Comparison of ENCODE assay signal across 8 mouse cellular contexts in the genomic region with DNA sequence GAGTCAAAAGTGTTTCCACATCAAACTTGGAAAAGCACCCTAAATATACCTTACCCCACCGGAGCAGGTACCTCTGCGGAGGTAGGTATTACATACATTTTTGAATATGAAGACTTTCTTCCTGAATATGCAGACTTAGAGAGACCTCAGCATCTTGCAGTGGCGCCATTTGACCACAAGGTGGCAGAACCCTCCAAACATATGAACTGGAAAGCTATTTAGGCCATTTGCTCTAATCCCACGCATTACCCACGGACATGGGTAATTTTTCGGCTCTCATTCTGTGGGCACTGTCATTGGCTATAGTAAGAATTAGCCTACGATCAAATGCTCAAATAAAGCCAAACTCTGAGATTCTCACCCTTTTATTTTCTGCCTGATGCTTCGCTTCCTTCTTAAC.
DNase-seq lines count a peak whose midpoint lies in the region; ATAC-seq and TF ChIP-seq lines count a peak whose summit lies in the region.

No protein-coding gene starts in this region.

- in situ Hi-C loops in ES-E14 (cut with MboI; ENCODE audit: low sequenced_read_pairs in 2 of 2, unreplicated experiment in 2 of 2): loop anchor here in 1 of 2 experiments (10.0 to 25.0 kb wide), 2 partner anchors 152 to 494 kb away; no protein-coding TSS in a partner anchor

- no peak for TF ChIP-seq EP300 in lung, postnatal 0 days (IDR thresholded peaks at IDR 0.05)

- H3K36me3 ChIP-seq in ES-E14 (ENCODE audit: control insufficient read depth, insufficient read depth, low read length, poor library complexity, severe bottlenecking): no peaks in the 10 kb centered on the region
- no peaks in the 10 kb centered on the region for H3K36me3 ChIP-seq in heart, embryonic 15.5 days
- H3K36me3 ChIP-seq in lung, postnatal 0 days (ENCODE audit: insufficient read depth, low read length): no peaks in the 10 kb centered on the region

- no peaks in the 10 kb centered on the region for H3K9me3 ChIP-seq in ES-E14 (ENCODE audit: control insufficient read depth, insufficient read depth, low read depth, low read length)
- H3K9me3 ChIP-seq in heart, embryonic 15.5 days (replicated peaks): no peaks in the 10 kb centered on the region
- H3K9me3 ChIP-seq in lung, postnatal 0 days (ENCODE audit: low read length): no peaks in the 10 kb centered on the region

- H3K4me3 ChIP-seq in ES-E14 (ENCODE audit: insufficient read depth in 1 of 2, low read depth in 1 of 2, low read length in 2 of 2, poor library complexity in 1 of 2, severe bottlenecking in 1 of 2): no peak overlapping the region
- no peak overlapping the region for H3K4me3 ChIP-seq in heart, embryonic 15.5 days
- H3K4me3 ChIP-seq in layer of hippocampus, adult 2 months: peak overlapping the region; percentile 21; the same call in 1 of the 2 replicates
- no peak overlapping the region for H3K4me3 ChIP-seq in lung, postnatal 0 days (ENCODE audit: low read depth, low read length)

- peak overlapping the region; percentile 38 for H3K4me2 ChIP-seq in heart, embryonic 15.5 days
- H3K4me2 ChIP-seq in lung, postnatal 0 days (replicated peaks; ENCODE audit: low read depth, low read length): no peak overlapping the region

- peaks cover 8% of the 10 kb centered on the region for H3K27me3 ChIP-seq in heart, embryonic 15.5 days
- H3K27me3 ChIP-seq in lung, postnatal 0 days (replicated peaks; ENCODE audit: insufficient read depth, low read length): no peaks in the 10 kb centered on the region

- WGBS in heart, embryonic 15.5 days: 13% methylated on average over 8 of the region's 8 CpGs
- WGBS in lung, postnatal 0 days: 14% methylated on average over 8 of the region's 8 CpGs

- H3K9ac ChIP-seq in ES-E14 (ENCODE audit: insufficient read depth, low read depth, low read length, poor library complexity, severe bottlenecking): no peak overlapping the region
- H3K9ac ChIP-seq in heart, embryonic 15.5 days: no peak overlapping the region
- no peak overlapping the region for H3K9ac ChIP-seq in lung, postnatal 0 days (replicated peaks; ENCODE audit: low read depth)

- ATAC-seq in heart, embryonic 15.5 days (replicated peaks; ENCODE audit: insufficient number of reproducible peaks, insufficient read depth, low FRiP score, low read depth): no peak
- no peak for ATAC-seq in lung, postnatal 0 days

- TF ChIP-seq CTCF in layer of hippocampus, adult 2 months (conservative IDR thresholded peaks at IDR 0.05): peak; percentile 100
- TF ChIP-seq CTCF in lung, postnatal 0 days (IDR thresholded peaks at IDR 0.05): peak; percentile 92

- no peak overlapping the region for H3K27ac ChIP-seq in ES-E14 (ENCODE audit: insufficient read depth, low read depth, low read length, poor library complexity, severe bottlenecking)
- H3K27ac ChIP-seq in heart, embryonic 15.5 days: no peak overlapping the region
- peak overlapping the region; percentile 54 for H3K27ac ChIP-seq in layer of hippocampus, adult 2 months
- no peak overlapping the region for H3K27ac ChIP-seq in lung, postnatal 0 days (ENCODE audit: low read length)

- H3K4me1 ChIP-seq in ES-E14 (ENCODE audit: control insufficient read depth in 2 of 2, insufficient read depth in 2 of 2, low read length in 2 of 2, poor library complexity in 1 of 2): peaks cover 0 to 4% of the 10 kb centered on the region in 2 experiments; a peak in 1 of 4 replicates
- no peaks in the 10 kb centered on the region for H3K4me1 ChIP-seq in heart, embryonic 15.5 days (replicated peaks)
- no peaks in the 10 kb centered on the region for H3K4me1 ChIP-seq in lung, postnatal 0 days (ENCODE audit: insufficient read depth, low read depth, low read length)

- peak; percentile 51 for DNase-seq in ES-E14 (ENCODE audit: low read depth, low spot score)
- peak; percentile 8 for DNase-seq in c-Kit-negative CD71-positive TER-119-positive erythroid progenitor cells, embryonic 14.5 days (ENCODE audit: low read depth, low spot score)
- peak; percentile 28 for DNase-seq in fibroblast of lung, adult 2 months (ENCODE audit: low read depth)
- DNase-seq in layer of hippocampus, adult 2 months (ENCODE audit: low spot score in 2 of 2): peak; percentile 67 to 73
- DNase-seq in lung, postnatal 0 days (ENCODE audit: low spot score): peak; percentile 56
- peak; percentile 85 for DNase-seq in retina, postnatal 1 day
- DNase-seq in urinary bladder, postnatal 25 days (ENCODE audit: low spot score): peak; percentile 44

TF ChIP-seq in ES-E14, 5 proteins besides CTCF, POLR2A, EP300 and RAD21:
- TF ChIP-seq CHD2 (IDR thresholded peaks at IDR 0.05; ENCODE audit: low read depth, low read length) (no peak), ZC3H11A (IDR thresholded peaks at IDR 0.05; ENCODE audit: borderline replicate concordance, low read depth, low read length) (peak; percentile 86), HCFC1 (IDR thresholded peaks at IDR 0.05; ENCODE audit: borderline replicate concordance, insufficient read depth, low read length) (no peak), ZNF384 (IDR thresholded peaks at IDR 0.05; ENCODE audit: low read depth, low read length) (no peak), MAFK (IDR thresholded peaks at IDR 0.05; ENCODE audit: insufficient read depth, low read depth, low read length) (no peak)

Comparison
In these comparisons a context has a peak if more than half of its experiments do, and no peak if none do; other contexts are left out.
1. DNase-seq: peak in every context shown above with its lines; median percentile 85 in retina, postnatal 1 day; 70 in layer of hippocampus, adult 2 months; 56 in lung, postnatal 0 days; 51 in ES-E14; 44 in urinary bladder, postnatal 25 days; 28 in fibroblast of lung, adult 2 months; 8 in c-Kit-negative CD71-positive TER-119-positive erythroid progenitor cells, embryonic 14.5 days.